Mouse (Mus musculus): ENCODE measurements around the gene Cltc.
A peak's percentile ranks its signal among the peaks of the same experiment; 100 is the strongest.
"Not testable (repeated sequence)": the region's sequence is repeated elsewhere in the genome, so short reads cannot be mapped to it uniquely, and the experiment has no call there.

Gene Cltc

DNA sequence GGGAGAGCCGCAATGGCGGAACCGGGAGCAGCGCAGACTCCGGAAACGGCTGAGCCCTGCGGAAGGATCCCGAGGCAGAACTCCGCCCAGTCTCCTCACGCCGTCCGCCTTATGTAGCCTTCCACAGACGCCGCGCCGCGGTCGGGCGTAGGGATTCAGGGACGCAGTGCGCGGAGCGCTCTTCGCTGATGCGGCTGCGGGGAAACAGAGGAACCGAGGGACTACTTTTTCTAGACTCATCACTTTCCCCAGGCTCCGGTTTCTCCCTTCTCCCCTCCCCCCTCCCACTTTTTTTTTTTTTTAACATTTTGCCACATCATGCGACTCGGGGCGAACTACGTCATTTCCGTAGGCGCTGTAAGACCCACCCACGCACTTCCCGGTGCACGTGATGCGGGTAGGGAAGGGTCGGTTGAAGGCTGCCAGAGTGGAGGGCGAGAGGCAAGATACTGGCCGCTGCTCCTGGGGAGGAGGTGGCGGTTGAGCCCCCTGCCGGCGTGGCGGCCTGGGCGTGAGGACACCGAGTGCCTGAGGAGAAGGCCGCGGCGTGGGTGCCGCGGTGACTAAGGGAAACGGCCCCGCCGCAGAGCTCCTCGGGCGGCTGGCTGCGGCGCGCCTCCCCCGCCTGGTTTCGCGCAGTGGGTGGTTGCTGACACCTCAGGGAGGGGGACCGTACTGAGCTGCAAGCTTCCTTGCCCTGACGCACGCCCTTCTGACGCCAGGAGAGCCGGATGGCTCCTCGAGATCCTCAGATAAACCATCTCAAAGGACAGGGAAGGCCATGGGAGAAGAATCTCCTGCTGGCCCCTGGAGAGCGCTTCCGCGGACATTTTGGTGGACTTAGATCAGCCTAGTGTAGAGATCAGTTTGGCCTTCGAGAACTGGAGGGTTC is at the start of gene Cltc:
Cltc (minus strand) TSS at position 86 of the 892 bp plus-strand sequence.
- peak; percentile 97 for DNase-seq

DNA sequence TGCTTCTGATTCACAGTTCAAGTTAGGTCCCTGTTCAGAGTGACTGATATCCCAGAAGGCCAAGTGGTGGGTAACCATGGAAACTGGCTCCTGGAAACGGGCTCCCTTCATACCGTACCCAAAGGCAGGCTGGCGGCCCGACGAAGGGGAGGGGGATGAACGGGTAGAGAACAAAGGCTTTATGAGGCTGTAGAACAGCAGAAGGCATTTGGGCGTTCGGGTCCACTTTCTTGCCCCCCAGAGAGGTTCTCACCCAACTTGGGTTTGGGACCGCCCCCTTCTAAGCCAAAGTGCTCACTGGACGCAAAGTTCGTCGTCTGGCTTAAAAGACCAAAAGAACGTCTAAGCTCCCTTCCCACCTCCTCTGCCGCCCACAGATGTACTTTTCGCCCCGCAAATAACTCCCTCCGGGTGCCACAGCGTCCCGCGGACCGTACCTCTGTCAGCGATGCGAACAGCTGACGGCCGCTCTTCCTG is 49.7 kb upstream of the Cltc start:
- peak; percentile 53 for DNase-seq

- no peak for DNase-seq
Measured at GRCm38 (mm10) chr11:86794161-86794560, 36.8 kb upstream of the Cltc start.

GRCm38 (mm10) chr11:86787436-86787835 is 30.1 kb upstream of the Cltc start:
- not testable (repeated sequence) for DNase-seq

DNA sequence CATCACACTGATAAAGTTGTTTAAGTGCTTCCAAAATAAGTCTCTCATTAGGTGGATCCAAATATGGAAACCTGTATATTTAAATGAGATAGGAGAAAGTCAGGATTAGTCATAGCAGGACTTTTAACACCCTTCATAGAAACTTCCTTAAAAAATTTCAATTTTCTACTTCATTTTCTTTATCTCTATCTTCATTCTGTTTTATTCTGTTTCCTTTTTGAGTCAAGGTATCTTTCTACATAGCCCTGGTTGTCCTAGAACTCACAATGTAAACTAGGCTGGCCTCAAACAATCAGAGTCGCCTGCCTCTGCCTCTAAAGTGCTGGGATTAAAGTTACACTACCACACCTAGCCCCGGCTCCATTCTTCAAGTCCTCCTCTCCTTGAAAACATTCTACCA is 28.4 kb upstream of the Cltc start:
- no peak for DNase-seq

DNA sequence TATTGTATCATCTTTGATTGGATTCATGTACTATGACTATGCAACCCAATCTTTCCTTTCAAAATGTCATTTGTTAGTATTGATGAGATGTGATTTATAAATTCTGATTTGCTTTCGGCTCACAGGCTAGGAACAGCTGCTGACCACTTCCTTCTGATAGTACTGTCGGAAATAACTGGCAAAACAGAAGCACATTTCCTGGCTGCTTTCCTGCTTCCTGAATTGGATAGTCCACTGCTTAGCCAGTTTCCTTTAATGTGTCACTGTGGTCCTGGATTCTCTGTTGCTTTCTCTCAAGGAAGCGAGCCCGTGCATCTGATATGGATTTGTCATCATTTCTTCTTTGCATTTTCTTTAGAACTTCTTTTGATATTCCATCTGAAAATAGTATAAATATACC is 12.5 kb upstream of the Cltc start:
- no peak for DNase-seq

GRCm38 (mm10) chr11:86764501-86764900 is 7.1 kb upstream of the Cltc start:
- no peak for DNase-seq

DNA sequence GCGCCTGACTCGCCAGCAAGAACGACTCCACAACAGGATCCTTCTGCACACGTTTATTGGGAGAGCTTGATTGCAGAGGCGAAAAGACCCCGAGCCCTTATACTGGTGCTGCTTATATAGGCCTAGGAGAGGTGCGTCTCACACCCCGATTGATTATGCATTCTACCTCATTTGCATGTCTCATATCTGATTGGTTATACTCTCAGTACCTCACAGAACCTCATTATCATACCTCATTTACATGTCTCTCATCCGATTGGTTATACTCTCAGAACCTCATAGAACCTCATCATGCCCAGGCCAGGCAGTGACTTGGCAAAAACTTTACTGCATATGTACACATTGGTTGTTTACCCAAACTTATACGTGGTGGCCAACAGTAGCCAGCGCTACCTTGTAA is 5.8 kb upstream of the Cltc start:
- DNase-seq, result not testable (repeated sequence)

- no peak for DNase-seq
Measured at GRCm38 (mm10) chr11:86760357-86760756, 3.0 kb upstream of the Cltc start.

GRCm38 (mm10) chr11:86759886-86760285 is 2.5 kb upstream of the Cltc start:
- no peak for DNase-seq

- DNase-seq, result no peak
Measured at GRCm38 (mm10) chr11:86759226-86759625, 1.9 kb upstream of the Cltc start.

GRCm38 (mm10) chr11:86758559-86758958 is 1.2 kb upstream of the Cltc start:
- no peak for DNase-seq

DNA sequence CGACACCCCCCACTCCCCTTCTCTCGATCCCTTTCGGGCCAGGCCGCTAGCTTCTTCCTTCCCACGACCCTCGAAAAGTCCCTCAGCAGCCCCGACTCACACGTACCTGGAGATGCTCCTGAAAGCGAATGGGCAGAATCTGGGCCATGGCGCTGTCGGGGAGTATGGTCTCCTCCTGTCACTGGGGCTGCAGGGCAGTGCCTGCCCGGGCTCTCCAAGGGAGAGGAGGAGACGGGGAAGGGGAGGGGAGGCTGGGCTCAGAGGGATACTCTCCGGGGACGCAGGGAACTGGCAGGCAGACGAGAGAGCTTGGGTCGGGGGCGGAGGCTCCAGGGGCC is 254 bp downstream of the Cltc start:
- no peak for DNase-seq

DNA sequence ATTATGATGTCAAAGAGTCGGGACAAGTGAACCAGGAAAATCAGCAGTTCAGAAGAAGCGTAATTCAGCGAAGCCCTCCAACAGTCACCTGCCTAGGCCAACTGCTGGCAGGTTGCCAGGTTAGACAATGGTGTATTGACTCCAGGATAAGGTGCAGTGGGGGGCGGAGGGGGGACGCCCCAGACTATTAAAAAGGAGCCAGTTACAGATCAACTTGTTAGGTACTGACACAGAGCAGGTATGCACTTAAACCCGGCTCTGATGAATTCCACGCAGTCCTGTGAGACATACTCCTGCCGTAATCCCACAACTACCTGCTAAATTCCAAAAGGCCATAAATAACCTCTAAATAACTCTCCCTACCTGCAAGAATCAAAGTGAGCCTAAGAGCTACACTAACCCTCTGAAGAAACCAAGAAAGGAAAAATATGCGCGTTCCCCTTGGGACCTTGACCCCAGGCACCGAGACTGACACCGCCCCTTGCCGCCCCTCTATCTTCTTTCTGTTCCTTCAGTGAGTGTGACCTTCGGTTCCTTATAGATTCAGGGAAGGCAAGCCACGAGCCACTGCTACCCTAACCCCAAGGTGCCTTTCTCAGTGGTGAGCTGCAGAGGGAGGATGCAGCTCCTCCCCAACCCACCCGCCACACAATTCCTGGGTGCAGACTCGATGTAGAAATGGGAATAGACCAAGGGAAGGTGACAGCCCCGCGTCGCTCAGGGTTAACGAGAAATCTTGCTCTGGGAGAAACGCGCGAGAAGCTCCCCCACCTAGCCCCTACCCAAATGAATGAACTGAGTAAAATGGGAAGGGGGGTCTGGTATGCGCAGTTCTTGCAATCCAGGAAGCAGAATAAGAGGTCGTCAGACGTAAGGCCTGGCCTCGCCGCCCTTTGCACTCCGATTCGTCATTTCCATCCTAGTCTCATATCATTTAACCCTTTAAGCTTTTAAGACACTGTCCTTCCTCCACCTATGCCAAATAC is 916 bp downstream of the Cltc start:
- DNase-seq, result peak; percentile 70

DNA sequence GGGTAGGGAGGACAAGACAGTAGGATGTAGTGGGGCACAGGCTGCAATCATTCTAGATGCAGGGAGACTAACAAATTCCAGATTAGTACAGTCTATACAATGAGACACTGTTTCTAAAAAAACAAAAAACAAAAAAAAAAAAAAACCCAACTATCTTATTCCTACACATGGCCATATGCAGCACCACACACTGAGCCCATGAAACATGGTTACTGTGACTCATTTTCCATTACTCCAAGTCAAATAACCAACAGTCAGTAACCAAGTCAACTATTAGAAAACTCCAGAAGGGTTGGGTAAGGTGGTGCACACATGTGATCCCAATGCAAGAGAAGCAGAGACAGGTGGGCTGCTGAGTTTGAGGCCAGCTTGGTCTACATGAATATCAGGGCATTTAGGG is 5.0 kb downstream of the Cltc start:
- no peak for DNase-seq

GRCm38 (mm10) chr11:86751010-86751409 is 6.4 kb downstream of the Cltc start:
- DNase-seq, result no peak

DNA sequence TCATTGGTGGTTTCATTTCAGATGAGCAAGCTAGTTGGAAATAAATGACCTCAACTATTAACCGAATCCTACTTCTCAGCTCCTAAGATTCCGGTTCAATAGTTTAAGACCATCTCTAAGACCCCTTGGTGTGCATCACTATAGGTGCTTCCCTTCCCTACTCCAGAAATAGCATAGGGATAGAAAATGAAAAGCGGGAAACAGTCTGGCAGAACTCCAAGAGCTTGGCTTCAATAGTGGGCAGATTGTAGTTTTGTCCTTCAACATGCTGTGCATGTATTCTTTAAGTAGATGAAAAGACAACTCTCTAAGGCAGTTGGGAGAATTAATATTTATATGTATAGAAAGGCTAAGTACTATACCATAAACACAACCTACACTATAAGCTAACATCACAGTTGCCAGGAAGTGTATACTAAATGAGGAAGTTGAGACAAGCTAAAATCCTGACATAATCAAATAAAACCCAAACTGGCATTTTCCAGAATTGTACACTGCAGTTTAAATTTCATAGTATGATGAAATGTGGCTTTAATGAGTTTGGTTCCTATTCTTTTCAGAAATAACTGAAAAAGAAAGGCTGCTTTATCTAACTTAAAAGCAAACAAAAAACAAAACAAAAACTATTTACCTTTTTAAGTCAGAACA is 7.5 kb downstream of the Cltc start:
- peak; percentile 28 for DNase-seq

DNA sequence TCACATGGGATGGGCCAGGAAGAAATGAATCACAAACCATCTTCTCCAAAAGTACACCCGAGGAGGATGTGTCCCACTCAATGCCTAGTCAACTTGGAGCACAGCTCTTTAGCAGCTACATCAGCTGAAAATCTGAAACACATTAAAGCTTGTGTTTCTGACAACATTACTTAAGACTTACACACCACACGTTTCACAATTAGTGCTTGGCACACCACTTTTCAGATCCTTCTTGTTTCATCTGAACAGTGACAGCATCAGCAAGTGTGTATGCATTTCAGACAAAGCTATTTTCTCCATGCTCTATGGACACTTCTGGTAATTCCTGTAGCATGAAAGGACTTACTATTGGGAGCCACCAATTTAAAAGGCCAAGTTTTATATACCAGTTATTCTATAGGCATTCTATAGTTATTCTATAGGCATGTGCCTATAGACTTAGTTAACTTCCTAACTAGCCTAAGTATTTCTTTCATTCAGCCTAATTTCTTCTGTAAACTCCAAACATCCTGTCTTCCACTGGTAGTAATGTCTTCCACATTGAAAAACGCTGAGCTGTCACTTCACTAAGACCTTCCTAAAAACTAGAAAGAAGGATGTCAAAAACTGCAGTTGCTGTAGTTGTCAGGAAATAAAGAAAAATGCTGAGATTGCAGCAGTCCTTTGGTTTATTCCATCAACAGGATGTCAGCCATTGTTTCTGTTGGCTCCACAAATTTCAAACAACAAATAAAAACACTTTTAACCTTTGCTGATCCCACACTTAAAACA is 11.5 kb downstream of the Cltc start:
- no peak for DNase-seq

GRCm38 (mm10) chr11:86742605-86743004 is 14.8 kb downstream of the Cltc start:
- DNase-seq, result no peak

DNA sequence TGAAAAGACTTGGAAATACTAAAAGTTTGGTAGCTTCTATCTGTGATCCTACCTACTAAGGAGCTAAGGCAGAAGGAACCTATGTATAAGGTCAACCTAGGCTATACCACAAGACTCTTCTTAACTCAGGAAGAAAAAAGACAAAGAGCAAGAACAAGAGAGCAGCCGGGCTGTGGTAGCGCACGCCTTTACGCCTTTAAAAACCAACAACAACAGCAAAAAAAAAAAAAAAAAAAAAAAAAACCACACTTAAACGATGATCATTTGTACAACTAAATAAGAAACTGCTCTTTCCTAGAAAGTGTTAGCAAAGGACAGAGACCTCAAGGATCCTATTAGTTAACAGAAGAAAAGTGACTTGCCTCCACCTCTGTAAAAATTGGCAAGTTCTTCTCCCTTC is 15.9 kb downstream of the Cltc start:
- no peak for DNase-seq

- no peak for DNase-seq
Measured at GRCm38 (mm10) chr11:86739470-86739869, 17.9 kb downstream of the Cltc start.

- no peak for DNase-seq
Measured at GRCm38 (mm10) chr11:86738956-86739355, 18.4 kb downstream of the Cltc start.
